Mouse (Mus musculus) liver, embryonic 14.5 days (tissue): Measurements from ENCODE around the gene Pgpep1. TPM values are rescaled to one million over a fixed set of nuclear protein-coding genes. Genes with fewer than 3 reads are reported as not detected.

ENCODE experiments used
- ATAC-seq: fragments of 200-750 bp; cut with Nextera tagmentation; 2 replicates; pipeline ENCODE4 v1.8.0; 2017; ENCODE audit warnings: moderate number of reproducible peaks, mild to moderate bottlenecking, moderate library complexity; ENCODE audit not compliant: insufficient read depth
- DNase-seq, 3 experiments: peaks; one replicate each; pipeline ENCODE4 v3.0.0-alpha.2; 2012 to 2013; ENCODE audit warnings: low read depth in 3 of 3, low spot score in 3 of 3
- H3K27ac ChIP-seq: fragments of 300-500 bp; sonication (generic); 2 replicates; pipeline ENCODE4 v1.5.1; 2014; ENCODE audit warnings: moderate library complexity, mild to moderate bottlenecking, control low read depth, inconsistent platforms
- H3K27me3 ChIP-seq: fragments of 300-500 bp; sonication (generic); 2 replicates; pipeline ENCODE4 v1.6.1; 2014; ENCODE audit warnings: mild to moderate bottlenecking, low read length, moderate library complexity; ENCODE audit not compliant: control insufficient read depth, insufficient read depth
- H3K36me3 ChIP-seq: fragments of 300-500 bp; sonication (generic); replicated peaks from 2 replicates; pipeline ENCODE4 v1.6.1; 2014; ENCODE audit warnings: low read depth; ENCODE audit not compliant: control insufficient read depth, insufficient read depth
- H3K4me1 ChIP-seq, 2 experiments: fragments of 200-500 bp in 1 of 2; fragments of 300-500 bp in 1 of 2; sonication (generic) in 1 of 2; replicated peaks; 2 replicates each; pipeline ENCODE4 v1.6.1; 2012 to 2014; ENCODE audit warnings: antibody characterized with exemption in 1 of 2, inconsistent platforms in 1 of 2, low read length in 1 of 2; ENCODE audit not compliant: control insufficient read depth in 2 of 2, insufficient read depth in 2 of 2
- H3K4me2 ChIP-seq: fragments of 300-500 bp; sonication (generic); 2 replicates; pipeline ENCODE4 v1.6.1; 2014; ENCODE audit warnings: low read depth, mild to moderate bottlenecking, control low read depth, moderate library complexity
- H3K4me3 ChIP-seq, 2 experiments: fragments of 200-500 bp in 1 of 2; fragments of 300-500 bp in 1 of 2; sonication (generic) in 1 of 2; 2 replicates each; pipeline ENCODE4 v1.5.1; 2012 to 2014; ENCODE audit warnings: low read depth in 2 of 2, low read length in 2 of 2, mild to moderate bottlenecking in 2 of 2, control low read depth in 1 of 2, inconsistent platforms in 1 of 2, moderate library complexity in 1 of 2; ENCODE audit not compliant: insufficient read depth in 1 of 2
- H3K9ac ChIP-seq: fragments of 300-500 bp; sonication (generic); replicated peaks from 2 replicates; pipeline ENCODE4 v1.6.1; 2014; ENCODE audit warnings: mild to moderate bottlenecking, control low read depth, moderate library complexity
- H3K9me3 ChIP-seq: fragments of 300-500 bp; sonication (generic); 2 replicates; pipeline ENCODE4 v1.6.1; 2016; ENCODE audit warnings: low read length, mixed read lengths; ENCODE audit not compliant: control insufficient read depth
- CTCF ChIP-seq: IDR thresholded peaks from 2 replicates; pipeline ENCODE4 v1.5.1; 2016; ENCODE audit warnings: antibody characterized with exemption, low read depth, control low read depth
- EP300 ChIP-seq: IDR thresholded peaks from 2 replicates; pipeline ENCODE4 v1.6.1; 2016; ENCODE audit warnings: antibody characterized with exemption, low read depth
- WGBS: fragments of 180-500 bp; shearing (Covaris S2); extraction: QIAGEN DNeasy Blood & Tissue Kit; methylation state at CpG from one replicate; pipeline ENCODE4 v1.1.7; 2014; ENCODE audit not compliant: insufficient replicate concordance; 5-methylcytosine and 5-hydroxymethylcytosine counted together
- polyA plus RNA-seq, 2 experiments: library from polyadenylated mRNA; depleted of rRNA in 1 of 2; stranded (reverse) in 1 of 2; unstranded in 1 of 2; fragments of >200 nt; fragmentation: Nextera tagmentation in 1 of 2; extraction: Ambion mirVana in 1 of 2; gene quantifications; 2 replicates each; pipeline versions ENCODE4 v1.2.1 to v1.2.3; 2012 to 2014

Gene Pgpep1
- polyA plus RNA-seq (2012; rRNA removed) (7.6 and 8.6 TPM in 2 replicates), polyA plus RNA-seq (2014; fragmentation: Nextera tagmentation; extraction: Ambion mirVana) (19.8 and 23.5 TPM in 2 replicates)

GRCm38 (mm10) chr8:70660273-70660725 is at the start of gene Pgpep1:
Gene Pgpep1, minus strand, starts transcription at chr8:70660388.
- WGBS, result 6% methylated on average over 14 of the region's 14 CpGs
- DNase-seq, result no peak

GRCm38 (mm10) chr8:70709794-70710193 is 49.6 kb upstream of the Pgpep1 start:
- H3K27me3 ChIP-seq, result no peaks in the 10 kb centered on the region
- no peak overlapping the region for H3K4me2 ChIP-seq
- 75% methylated on average over 9 of the region's 9 CpGs for WGBS
- H3K27ac ChIP-seq, result no peak overlapping the region
- no peaks in the 10 kb centered on the region for H3K36me3 ChIP-seq
- no peaks in the 10 kb centered on the region for H3K9me3 ChIP-seq
- no peaks in the 10 kb centered on the region for H3K4me1 ChIP-seq
- H3K4me3 ChIP-seq, result no peak overlapping the region
- no peak for ATAC-seq
- H3K9ac ChIP-seq, result no peak overlapping the region
- no peak for TF ChIP-seq EP300
- TF ChIP-seq CTCF, result no peak
- DNase-seq, result no peak

More at GRCm38 (mm10) chr8:70660273-70660725, at the start of gene Pgpep1:
- Histone ChIP-seq H3K9me3 (no peaks in the 10 kb centered on the region), H3K9ac (peak within 1 kb of the TSS; percentile 89), H3K4me2 (peak within 1 kb of the TSS; percentile 97), H3K27me3 (no peaks in the 10 kb centered on the region), H3K36me3 (no peaks in the 10 kb centered on the region; the same call in 1 of the 2 replicates), H3K4me1 (peaks cover 11 to 24% of the 10 kb centered on the region in 2 experiments), H3K27ac (peak within 1 kb of the TSS; percentile 74), H3K4me3 (peak within 1 kb of the TSS; percentile 82 to 84)
- TF ChIP-seq CTCF (no peak), EP300 (no peak)
- peak; percentile 40 for ATAC-seq

- TF ChIP-seq CTCF (no peak), EP300 (no peak)
- H3K9me3 ChIP-seq, result no peaks in the 10 kb centered on the region
- no peak overlapping the region for H3K4me3 ChIP-seq
- H3K4me1 ChIP-seq, result no peaks in the 10 kb centered on the region
- H3K27me3 ChIP-seq, result no peaks in the 10 kb centered on the region
- H3K4me2 ChIP-seq, result no peak overlapping the region
- ATAC-seq (no peak), DNase-seq (no peak)
- H3K27ac ChIP-seq, result no peak overlapping the region
- H3K36me3 ChIP-seq, result no peaks in the 10 kb centered on the region
- H3K9ac ChIP-seq, result no peak overlapping the region
- 78% methylated on average over 14 of the region's 14 CpGs for WGBS
These were observed 48.1 kb upstream of the Pgpep1 start for GRCm38 (mm10) chr8:70708281-70708680.

GRCm38 (mm10) chr8:70703287-70703686 is 43.1 kb upstream of the Pgpep1 start, which contains the start of gene Iqcn:
Gene Iqcn, plus strand, starts transcription at chr8:70703457.
- DNase-seq (no peak), ATAC-seq (no peak)
- Histone ChIP-seq H3K4me3 (no peak within 1 kb of the TSS), H3K9me3 (no peaks in the 10 kb centered on the region), H3K27me3 (no peaks in the 10 kb centered on the region), H3K4me1 (peaks cover 2 to 4% of the 10 kb centered on the region in 2 experiments; a peak in 1 of 4 replicates), H3K9ac (no peak within 1 kb of the TSS), H3K27ac (no peak within 1 kb of the TSS), H3K4me2 (no peak within 1 kb of the TSS), H3K36me3 (no peaks in the 10 kb centered on the region)
- 83% methylated on average over 3 of the region's 3 CpGs for WGBS
- TF ChIP-seq CTCF (no peak), EP300 (no peak)

DNA sequence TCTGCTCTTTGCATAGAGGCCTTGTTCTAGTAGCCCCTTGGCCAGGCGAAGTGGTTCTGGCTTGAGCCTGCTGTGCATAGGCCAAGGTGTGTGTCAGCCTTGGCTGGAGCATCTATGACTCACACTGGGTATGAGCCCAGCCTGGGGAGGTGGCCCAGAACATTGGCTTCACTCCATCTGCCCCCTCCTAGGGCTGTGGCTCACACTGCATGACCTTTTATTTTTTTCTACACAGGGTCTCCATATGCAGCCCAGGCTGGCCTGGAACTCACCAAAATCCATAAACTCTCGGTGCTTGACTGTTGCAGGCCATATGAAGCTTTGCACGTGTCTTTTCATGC is 42.6 kb upstream of the Pgpep1 start:
- no peak overlapping the region for H3K4me2 ChIP-seq
- peaks cover 6 to 9% of the 10 kb centered on the region in 2 experiments for H3K4me1 ChIP-seq
- no peak overlapping the region for H3K4me3 ChIP-seq
- no peak overlapping the region for H3K27ac ChIP-seq
- TF ChIP-seq EP300 (no peak), CTCF (no peak)
- H3K27me3 ChIP-seq, result no peaks in the 10 kb centered on the region
- ATAC-seq (no peak), DNase-seq (no peak)
- no peaks in the 10 kb centered on the region for H3K36me3 ChIP-seq
- H3K9me3 ChIP-seq, result no peaks in the 10 kb centered on the region
- 72% methylated on average over 3 of the region's 3 CpGs for WGBS
- no peak overlapping the region for H3K9ac ChIP-seq
